Mouse (Mus musculus): ENCODE results near the gene Sp100. TPM values are rescaled to one million over a fixed set of nuclear protein-coding genes. Genes with fewer than 3 reads are reported as not detected.
A peak's percentile ranks its signal among the peaks of the same experiment; 100 is the strongest.
"Not testable (repeated sequence)": the region's sequence is repeated elsewhere in the genome, so short reads cannot be mapped to it uniquely, and the experiment has no call there.

Gene Sp100
- polyA plus RNA-seq (2012; rRNA removed) = 34.6 and 38.5 TPM in 2 replicates

DNA sequence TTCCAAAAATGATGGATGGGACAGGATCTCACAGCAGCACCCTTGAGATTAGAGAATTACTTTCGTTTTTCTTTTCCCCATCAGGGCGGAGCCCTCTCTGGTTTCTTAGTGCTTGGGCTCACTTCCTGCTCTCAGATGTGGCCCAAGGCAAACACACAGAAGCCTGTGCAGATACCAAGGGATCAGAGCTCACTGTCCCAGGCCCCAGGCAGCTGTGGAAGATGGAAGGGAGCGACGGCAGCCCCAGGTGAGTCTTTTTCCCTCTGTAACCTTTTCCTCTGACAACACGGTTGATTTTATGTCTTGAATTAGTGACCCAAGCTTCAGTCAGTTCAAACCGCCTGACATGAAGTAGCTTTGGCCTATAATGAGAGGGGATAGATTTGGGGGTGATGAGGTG lies at the start of gene Sp100:
Gene Sp100, plus strand, starts transcription at position 108 of the 400 bp plus-strand sequence.
- peak; percentile 45; the same call in 1 of the 2 replicates for TF ChIP-seq POLR2A (IDR thresholded peaks at IDR 0.05; ENCODE audit: low read depth, low read length)
- not testable (repeated sequence) for H3K36me3 ChIP-seq (ENCODE audit: control insufficient read depth, insufficient read depth, low read length); H3K27me3 ChIP-seq (ENCODE audit: control insufficient read depth, insufficient read depth, low read length); H3K4me1 ChIP-seq (ENCODE audit: control insufficient read depth, insufficient read depth, insufficient read length)
- H3K27ac ChIP-seq (ENCODE audit: insufficient read depth, low read length) = peak within 1 kb of the TSS; percentile 88
- peak; percentile 27 to 63 for DNase-seq (ENCODE audit: low read depth in 1 of 2, low spot score in 2 of 2)
- 15% methylated on average over 6 of the region's 6 CpGs for WGBS
- peak within 1 kb of the TSS; percentile 62 for H3K4me3 ChIP-seq (ENCODE audit: extremely low read depth, insufficient read depth, insufficient read length)

DNA sequence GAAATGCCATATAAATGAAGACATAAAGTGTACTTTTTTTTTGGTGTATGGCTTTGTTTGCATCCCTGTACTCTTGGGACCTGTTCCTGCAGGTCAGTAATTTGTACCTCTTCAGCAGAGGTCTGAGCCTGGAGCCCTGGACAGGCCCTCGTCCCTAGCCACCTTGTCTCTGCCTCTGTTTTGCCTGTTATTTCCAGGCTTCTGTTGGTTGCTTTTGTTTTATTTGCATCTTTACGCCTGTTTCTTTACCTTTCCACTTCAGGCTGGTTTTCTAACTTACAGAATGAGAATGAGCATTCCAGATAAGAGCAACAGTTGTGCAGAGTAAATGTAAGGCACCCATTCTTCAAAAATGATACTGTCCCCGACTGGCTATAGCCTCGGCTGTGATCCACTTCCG lies 49.7 kb upstream of the Sp100 start, which contains the start of gene Sp140:
Gene Sp140, plus strand, starts transcription at position 301 of the 400 bp plus-strand sequence.
- not testable (repeated sequence) for DNase-seq (ENCODE audit: low read depth in 1 of 2, low spot score in 2 of 2); H3K4me1 ChIP-seq (ENCODE audit: control insufficient read depth, insufficient read depth, insufficient read length); H3K27me3 ChIP-seq (ENCODE audit: control insufficient read depth, insufficient read depth, low read length); H3K36me3 ChIP-seq (ENCODE audit: control insufficient read depth, insufficient read depth, low read length)
- 75% methylated on average over 1 of the region's 5 CpGs for WGBS
- H3K4me3 ChIP-seq (ENCODE audit: extremely low read depth, insufficient read depth, insufficient read length) = peak within 1 kb of the TSS; percentile 46
- H3K27ac ChIP-seq (ENCODE audit: insufficient read depth, low read length) = peak within 1 kb of the TSS; percentile 83

DNA sequence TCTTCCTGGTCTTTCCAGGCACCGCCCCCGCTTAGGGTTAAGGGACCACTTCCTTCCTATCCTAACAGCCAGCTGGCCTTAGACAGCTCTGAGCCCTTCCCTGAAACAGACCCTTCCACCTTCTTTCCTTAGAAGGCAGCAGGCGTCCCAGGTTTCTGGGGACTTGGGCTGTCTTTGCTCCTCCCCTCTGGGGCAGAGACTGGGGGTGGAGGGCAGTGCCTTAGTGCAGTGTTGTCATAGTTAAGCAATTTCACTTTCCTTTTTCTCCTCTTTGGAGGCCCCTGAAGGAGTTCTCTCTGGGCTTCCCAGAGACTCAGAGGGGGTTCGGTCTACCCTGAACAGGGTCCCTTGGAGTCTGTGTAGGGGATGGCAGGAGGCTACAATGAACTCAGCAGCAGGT lies 49.0 kb upstream of the Sp100 start:
- H3K27ac ChIP-seq (ENCODE audit: insufficient read depth, low read length) = peak overlapping the region; percentile 83
- peak overlapping the region; percentile 46 for H3K4me3 ChIP-seq (ENCODE audit: extremely low read depth, insufficient read depth, insufficient read length)
- not testable (repeated sequence) for H3K4me1 ChIP-seq (ENCODE audit: control insufficient read depth, insufficient read depth, insufficient read length); H3K27me3 ChIP-seq (ENCODE audit: control insufficient read depth, insufficient read depth, low read length); H3K36me3 ChIP-seq (ENCODE audit: control insufficient read depth, insufficient read depth, low read length)
- peak; percentile 25 to 58 for DNase-seq (ENCODE audit: low read depth in 1 of 2, low spot score in 2 of 2)
- 41% methylated on average over 4 of the region's 4 CpGs for WGBS

DNA sequence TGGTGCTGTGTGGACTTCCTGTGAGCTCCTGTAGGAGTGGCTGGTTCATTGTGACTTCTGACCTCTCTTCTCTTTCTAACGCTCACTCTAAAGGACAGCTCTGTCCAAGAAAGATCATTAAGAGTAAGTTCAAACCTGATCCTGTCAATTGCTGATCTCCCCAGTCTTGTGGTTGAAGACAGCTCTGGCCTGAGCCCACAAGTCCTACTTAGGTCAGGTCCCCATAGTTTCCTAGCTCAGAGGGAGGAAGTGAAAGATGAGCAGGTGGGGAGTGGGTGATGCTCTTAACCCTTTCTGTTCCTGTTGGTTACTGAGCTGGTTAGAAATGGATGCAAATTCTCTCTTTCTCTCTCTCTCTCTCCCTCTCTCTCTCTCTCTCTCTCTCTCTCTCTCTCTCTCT lies 45.4 kb upstream of the Sp100 start:
- not testable (repeated sequence) for H3K4me1 ChIP-seq (ENCODE audit: control insufficient read depth, insufficient read depth, insufficient read length); H3K27me3 ChIP-seq (ENCODE audit: control insufficient read depth, insufficient read depth, low read length); DNase-seq (ENCODE audit: low read depth in 1 of 2, low spot score in 2 of 2); H3K36me3 ChIP-seq (ENCODE audit: control insufficient read depth, insufficient read depth, low read length)
- WGBS = 80% methylated on average over 1 of the region's 1 CpGs
- Histone ChIP-seq H3K4me3 (ENCODE audit: extremely low read depth, insufficient read depth, insufficient read length) (peak overlapping the region; percentile 18; the same call in 1 of the 2 replicates), H3K27ac (ENCODE audit: insufficient read depth, low read length) (peak overlapping the region; percentile 88)

DNA sequence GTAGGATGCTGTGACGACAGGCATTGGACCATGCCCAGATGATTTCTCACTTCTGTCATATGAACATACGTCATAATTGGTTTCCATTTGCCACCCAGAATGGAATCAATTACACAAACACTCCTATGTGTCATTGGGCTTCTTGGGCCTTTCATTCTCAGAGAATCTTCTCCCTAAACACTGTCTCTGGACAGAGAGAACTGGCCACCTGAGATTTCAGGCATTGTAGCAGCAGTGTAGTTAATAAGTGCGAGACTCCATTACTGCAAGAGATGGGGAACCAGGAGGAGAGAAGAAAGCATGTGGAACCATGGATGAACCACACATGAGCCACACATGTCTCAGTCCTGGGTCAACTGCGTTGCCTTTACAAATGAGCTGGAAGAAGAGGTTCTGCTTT lies 41.4 kb upstream of the Sp100 start:
- H3K27me3 ChIP-seq (ENCODE audit: control insufficient read depth, insufficient read depth, low read length); H3K4me3 ChIP-seq (ENCODE audit: extremely low read depth, insufficient read depth, insufficient read length); H3K36me3 ChIP-seq (ENCODE audit: control insufficient read depth, insufficient read depth, low read length); H3K4me1 ChIP-seq (ENCODE audit: control insufficient read depth, insufficient read depth, insufficient read length): not testable (repeated sequence)
- WGBS = 74% methylated on average over 4 of the region's 4 CpGs
- peak in 1 of 2 experiments; percentile 61 for DNase-seq (ENCODE audit: low read depth in 1 of 2, low spot score in 2 of 2)
- H3K27ac ChIP-seq (ENCODE audit: insufficient read depth, low read length) = peak overlapping the region; percentile 88

DNA sequence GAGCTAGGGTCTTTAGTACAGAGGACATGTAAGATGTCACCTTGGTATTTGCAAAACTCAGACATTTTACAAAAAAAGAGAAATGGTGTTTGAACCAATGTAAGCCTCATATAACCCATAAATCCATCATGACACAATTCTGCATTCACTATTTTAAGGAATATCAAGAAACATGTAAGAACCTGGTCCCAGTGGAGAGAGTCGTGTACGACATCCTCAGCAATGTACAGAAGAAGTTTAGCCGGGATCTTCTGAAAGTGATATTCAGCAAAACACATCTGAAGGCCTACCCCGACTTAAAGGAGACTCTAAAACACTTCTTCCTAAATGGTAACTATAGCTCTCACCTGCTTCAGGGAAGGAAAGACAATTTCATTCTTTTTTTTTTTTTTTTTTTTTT lies 39.2 kb upstream of the Sp100 start:
- not testable (repeated sequence) for H3K4me1 ChIP-seq (ENCODE audit: control insufficient read depth, insufficient read depth, insufficient read length); H3K4me3 ChIP-seq (ENCODE audit: extremely low read depth, insufficient read depth, insufficient read length); H3K27me3 ChIP-seq (ENCODE audit: control insufficient read depth, insufficient read depth, low read length); DNase-seq (ENCODE audit: low read depth in 1 of 2, low spot score in 2 of 2); H3K27ac ChIP-seq (ENCODE audit: insufficient read depth, low read length); H3K36me3 ChIP-seq (ENCODE audit: control insufficient read depth, insufficient read depth, low read length)
- no CpG with 5 or more reads among the region's 4 CpGs for WGBS

DNA sequence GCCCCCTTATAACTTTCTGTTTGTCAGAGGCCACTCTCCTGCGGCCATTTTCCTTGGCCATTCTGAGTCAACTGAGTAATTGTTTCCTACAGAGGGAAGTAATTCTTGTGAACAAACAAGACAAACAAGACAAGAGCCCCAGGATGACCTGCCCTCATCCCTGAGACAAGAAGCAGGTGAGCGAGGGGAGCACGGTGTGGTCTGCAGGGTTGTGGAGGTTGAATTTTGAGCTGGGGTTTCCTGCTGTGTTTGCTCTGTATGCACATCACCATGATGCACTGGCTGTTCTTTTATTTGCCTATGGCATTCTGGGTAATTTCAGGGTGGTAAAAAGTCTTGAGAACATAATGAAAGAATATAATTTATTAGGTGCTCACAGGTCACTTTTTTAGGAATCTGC lies 34.7 kb upstream of the Sp100 start:
- H3K4me1 ChIP-seq (ENCODE audit: control insufficient read depth, insufficient read depth, insufficient read length); DNase-seq (ENCODE audit: low read depth in 1 of 2, low spot score in 2 of 2); H3K27ac ChIP-seq (ENCODE audit: insufficient read depth, low read length); H3K36me3 ChIP-seq (ENCODE audit: control insufficient read depth, insufficient read depth, low read length); H3K4me3 ChIP-seq (ENCODE audit: extremely low read depth, insufficient read depth, insufficient read length); H3K27me3 ChIP-seq (ENCODE audit: control insufficient read depth, insufficient read depth, low read length): not testable (repeated sequence)
- WGBS = 92% methylated on average over 3 of the region's 3 CpGs

DNA sequence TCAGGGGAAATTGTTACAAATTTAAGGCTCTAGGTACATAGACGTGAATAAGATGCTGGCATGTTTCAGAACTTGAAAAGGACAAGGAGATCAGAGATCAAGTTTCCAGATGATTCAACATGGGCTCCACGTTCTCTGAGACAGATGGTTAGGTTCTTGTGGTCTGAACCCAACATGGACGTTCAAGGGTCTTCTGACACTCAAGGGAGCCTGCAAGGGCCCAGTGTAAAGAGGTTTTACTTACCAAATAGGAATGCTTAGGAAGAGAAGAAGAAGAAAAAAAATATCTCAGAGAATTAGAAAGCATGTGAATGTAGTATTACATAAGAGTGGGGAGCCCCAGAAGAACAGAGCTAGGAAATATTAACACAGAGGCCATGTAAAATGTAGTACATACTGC lies 34.0 kb upstream of the Sp100 start:
- not testable (repeated sequence) for H3K4me3 ChIP-seq (ENCODE audit: extremely low read depth, insufficient read depth, insufficient read length); H3K27ac ChIP-seq (ENCODE audit: insufficient read depth, low read length); H3K36me3 ChIP-seq (ENCODE audit: control insufficient read depth, insufficient read depth, low read length); H3K27me3 ChIP-seq (ENCODE audit: control insufficient read depth, insufficient read depth, low read length); DNase-seq (ENCODE audit: low read depth in 1 of 2, low spot score in 2 of 2); H3K4me1 ChIP-seq (ENCODE audit: control insufficient read depth, insufficient read depth, insufficient read length)
- WGBS = 63% methylated on average over 3 of the region's 3 CpGs

DNA sequence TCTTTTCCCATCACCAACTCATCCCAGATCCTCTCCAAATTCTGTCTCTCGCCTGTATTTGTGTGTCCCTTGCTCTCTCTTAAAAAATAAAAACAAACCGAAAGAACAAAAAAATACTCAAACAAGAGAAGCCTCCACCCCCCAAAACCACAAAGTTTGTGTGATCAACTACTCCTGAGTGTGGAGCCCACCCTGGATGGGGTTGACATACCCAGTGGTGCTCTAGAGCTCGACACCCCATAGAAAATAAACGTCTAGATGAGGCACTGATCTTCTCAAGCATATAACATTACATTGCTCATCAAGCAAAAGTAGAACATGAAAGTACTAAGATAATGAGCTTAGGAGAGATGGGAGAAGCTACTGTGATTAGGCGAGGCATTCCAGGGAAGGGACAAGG lies 32.6 kb upstream of the Sp100 start:
- 56% methylated on average over 4 of the region's 5 CpGs for WGBS
- H3K4me3 ChIP-seq (ENCODE audit: extremely low read depth, insufficient read depth, insufficient read length); DNase-seq (ENCODE audit: low read depth in 1 of 2, low spot score in 2 of 2); H3K27me3 ChIP-seq (ENCODE audit: control insufficient read depth, insufficient read depth, low read length); H3K4me1 ChIP-seq (ENCODE audit: control insufficient read depth, insufficient read depth, insufficient read length); H3K36me3 ChIP-seq (ENCODE audit: control insufficient read depth, insufficient read depth, low read length): not testable (repeated sequence)
- H3K27ac ChIP-seq (ENCODE audit: insufficient read depth, low read length) = peak overlapping the region; percentile 22; the same call in 1 of the 2 replicates

DNA sequence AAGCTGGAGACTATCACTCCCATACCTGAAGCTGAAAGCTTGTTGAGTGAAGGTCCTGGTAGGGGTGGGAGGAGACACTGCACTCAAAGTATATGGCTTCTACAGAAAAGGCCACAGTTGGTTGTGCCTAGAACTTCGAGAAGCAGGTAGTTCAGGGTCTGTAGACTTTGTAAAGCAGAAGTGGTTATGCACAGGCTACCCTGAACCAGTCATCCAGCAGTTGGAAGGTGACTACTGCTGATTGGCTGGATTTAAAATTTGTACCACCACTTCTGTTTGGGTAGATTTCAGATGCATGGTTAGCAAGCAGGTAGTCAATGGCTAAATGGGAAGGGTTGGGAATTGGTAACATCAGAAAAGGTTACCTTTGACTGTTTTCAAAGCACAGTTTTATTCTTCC lies 31.1 kb upstream of the Sp100 start:
- H3K4me3 ChIP-seq (ENCODE audit: extremely low read depth, insufficient read depth, insufficient read length); H3K27me3 ChIP-seq (ENCODE audit: control insufficient read depth, insufficient read depth, low read length); H3K4me1 ChIP-seq (ENCODE audit: control insufficient read depth, insufficient read depth, insufficient read length); H3K36me3 ChIP-seq (ENCODE audit: control insufficient read depth, insufficient read depth, low read length); H3K27ac ChIP-seq (ENCODE audit: insufficient read depth, low read length): not testable (repeated sequence)
- WGBS = 21% methylated on average over 1 of the region's 1 CpGs
- DNase-seq (ENCODE audit: low read depth in 1 of 2, low spot score in 2 of 2) = peak in 1 of 2 experiments; percentile 40

DNA sequence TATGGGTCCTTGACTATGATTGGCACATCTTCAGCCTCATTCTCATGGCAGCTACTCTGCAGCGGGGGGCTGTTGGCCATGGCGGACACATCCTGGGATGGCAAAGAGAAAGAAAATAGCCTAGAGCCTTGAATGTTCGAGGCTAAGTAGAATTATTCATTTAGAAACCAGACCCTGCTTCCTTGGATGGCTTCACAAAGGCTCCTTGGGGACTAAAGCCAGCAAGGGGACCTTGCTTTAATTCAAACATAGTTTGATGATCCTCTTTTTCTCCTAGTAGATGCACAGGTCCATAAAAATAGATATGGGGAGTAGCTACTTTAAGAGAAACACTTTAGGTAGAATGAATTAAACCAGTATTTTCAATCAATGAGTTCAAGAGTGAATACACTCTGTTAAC lies 12.9 kb upstream of the Sp100 start:
- not testable (repeated sequence) for H3K27ac ChIP-seq (ENCODE audit: insufficient read depth, low read length); DNase-seq (ENCODE audit: low read depth in 1 of 2, low spot score in 2 of 2); H3K36me3 ChIP-seq (ENCODE audit: control insufficient read depth, insufficient read depth, low read length); H3K4me3 ChIP-seq (ENCODE audit: extremely low read depth, insufficient read depth, insufficient read length); H3K27me3 ChIP-seq (ENCODE audit: control insufficient read depth, insufficient read depth, low read length); H3K4me1 ChIP-seq (ENCODE audit: control insufficient read depth, insufficient read depth, insufficient read length)
- 62% methylated on average over 3 of the region's 3 CpGs for WGBS

Measured in spleen, adult 2 months (tissue).